Mouse (Mus musculus) left cerebral cortex, postnatal 10 days (tissue): ENCODE measurements around the gene Olfr441. TPM values are rescaled to one million over a fixed set of nuclear protein-coding genes. Genes with fewer than 3 reads are reported as not detected.
"Not testable (repeated sequence)": the region's sequence is repeated elsewhere in the genome, so short reads cannot be mapped to it uniquely, and the experiment has no call there.

Experiments
- DNase-seq, 2 experiments: peaks; one replicate each; pipeline ENCODE4 v3.0.0; 2021 to 2022; ENCODE audit warnings: low spot score in 2 of 2, mixed read lengths in 1 of 2; ENCODE audit errors: extremely low spot score in 1 of 2
- intact Hi-C: fragments of 180-260 bp; cut with DNase I; formaldehyde crosslinking; loops from one replicate; pipeline ENCODE4 v1.15.1; 2025
- total RNA-seq, 2 experiments: library from RNA; stranded (reverse); gene quantifications; 2 replicates each; pipeline ENCODE4 v1.2.3; 2021

Olfr441 gene
- under 1 TPM in 1 of 2 experiments, not detected in 1; 0.14 TPM for total RNA-seq

DNA sequence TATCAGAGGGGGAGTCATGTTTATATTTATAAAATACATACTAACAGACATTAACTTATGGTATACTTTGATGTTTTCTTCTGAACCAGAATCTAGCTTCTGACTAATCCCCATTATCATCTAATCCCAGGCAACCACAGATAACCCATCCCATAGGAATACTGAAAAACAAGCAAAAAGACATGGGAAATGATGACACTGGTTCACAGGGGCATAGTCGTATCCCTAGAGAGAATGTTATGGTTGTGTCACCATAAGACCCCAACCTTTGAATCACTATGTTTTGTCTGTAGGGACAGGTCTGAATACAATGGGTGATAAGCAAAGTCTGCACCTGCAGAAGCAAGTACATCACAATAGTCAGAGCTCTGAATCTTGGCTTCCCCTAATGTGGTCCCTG is at the start of gene Olfr441:
Olfr441 (plus strand) TSS at position 301 of the 400 bp plus-strand sequence.
- DNase-seq, intact Hi-C loops: not testable (repeated sequence)

DNA sequence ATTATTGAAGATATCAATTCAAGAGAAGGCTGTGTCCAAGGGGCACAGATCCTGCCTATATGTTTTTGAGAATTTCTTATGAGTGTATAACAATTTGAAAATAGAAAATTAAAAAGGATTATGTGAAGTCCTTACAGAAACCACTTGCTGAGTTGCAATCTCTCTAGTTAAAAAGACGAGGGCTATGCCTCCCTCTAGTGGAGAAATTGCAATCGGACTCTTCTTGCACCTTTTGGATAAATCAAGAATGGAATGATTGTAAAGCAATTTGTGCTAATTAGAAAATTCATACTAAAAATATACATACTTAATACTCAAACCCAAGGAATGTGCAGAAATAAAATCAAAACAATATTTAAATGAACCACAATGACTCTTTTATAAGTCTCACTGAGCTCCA is 27.4 kb upstream of the Olfr441 start:
- DNase-seq: peak in 1 of 2 experiments; percentile 27
- intact Hi-C loops: no loop called here

DNA sequence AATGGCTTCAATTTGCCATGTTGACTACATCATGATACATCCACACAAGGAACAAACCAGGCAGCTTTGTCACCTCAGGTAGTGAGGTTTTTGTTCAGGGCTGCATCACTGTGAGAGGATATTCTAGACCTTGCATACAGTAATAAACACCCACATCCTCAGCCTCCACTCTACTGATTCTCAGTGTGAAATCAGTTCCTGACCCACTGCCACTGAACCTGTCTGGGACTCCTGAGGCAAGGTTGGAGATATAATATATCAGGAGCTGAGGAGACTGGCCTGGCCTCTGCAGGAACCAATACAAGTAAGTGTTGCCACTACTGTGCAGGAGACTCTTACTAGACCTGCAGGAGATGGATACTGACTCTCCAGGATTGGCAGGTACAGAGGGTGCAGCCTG is 24.8 kb upstream of the Olfr441 start:
- intact Hi-C loops: not testable (repeated sequence)
- peak in 1 of 2 experiments; percentile 14 for DNase-seq

DNA sequence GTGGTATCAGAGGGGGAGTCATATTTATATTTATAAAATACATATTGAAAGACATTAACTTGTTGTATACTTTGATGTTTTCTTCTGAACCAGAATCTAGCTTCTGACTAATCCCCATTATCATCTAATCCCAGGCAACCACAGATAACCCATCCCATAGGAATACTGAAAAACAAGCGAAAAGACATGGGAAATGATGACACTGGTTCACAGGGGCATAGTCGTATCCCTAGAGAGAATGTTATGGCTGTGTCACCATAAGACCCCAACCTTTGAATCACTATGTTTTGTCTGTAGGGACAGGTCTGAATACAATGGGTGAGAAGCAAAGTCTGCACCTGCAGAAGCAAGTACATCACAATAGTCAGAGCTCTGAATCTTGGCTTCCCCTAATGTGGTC is 40.1 kb downstream of the Olfr441 start, which contains the start of gene Olfr237-ps1:
Olfr237-ps1 (plus strand) TSS at position 301 of the 400 bp plus-strand sequence.
- DNase-seq, intact Hi-C loops: not testable (repeated sequence)

DNA sequence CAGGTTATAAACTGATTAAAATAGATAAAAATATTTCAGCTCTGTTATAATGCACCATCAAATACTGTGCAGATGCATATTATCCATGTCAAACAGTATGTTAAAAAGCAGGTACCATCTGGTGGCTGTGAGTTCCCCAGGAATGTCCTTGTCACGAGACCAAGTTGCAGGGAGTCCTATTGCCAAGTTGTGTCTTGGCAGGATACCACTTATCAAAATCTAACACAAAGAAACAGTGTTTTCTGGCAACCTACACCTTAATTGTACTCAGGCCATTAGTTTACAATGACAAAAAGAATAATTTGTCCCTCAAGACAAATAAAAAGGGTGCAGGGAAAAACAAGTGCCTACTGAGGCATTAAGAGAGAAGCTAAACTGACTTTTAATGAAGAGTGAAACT is 53.3 kb downstream of the Olfr441 start:
- no peak for DNase-seq
- intact Hi-C loops: no loop called here

DNA sequence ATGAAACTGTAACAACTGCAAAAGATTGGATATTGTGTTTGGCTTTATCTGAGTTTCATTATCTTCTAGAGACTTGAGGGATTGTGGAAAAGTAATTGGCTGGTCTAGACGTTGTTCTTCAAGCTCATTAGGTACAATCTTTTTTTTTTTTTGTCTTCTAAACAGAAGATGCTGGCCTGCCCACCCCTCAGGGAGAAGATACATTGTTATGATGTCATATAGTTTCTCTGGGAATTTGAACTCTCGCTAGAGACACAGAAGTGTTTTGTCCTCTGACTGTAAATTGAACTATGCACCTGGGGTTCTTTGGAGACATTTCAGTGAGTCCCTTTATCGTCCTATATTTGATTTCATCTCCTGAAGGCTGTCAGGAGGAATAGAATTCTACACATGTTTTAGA is 56.8 kb downstream of the Olfr441 start, which contains the start of gene Olfr437:
Olfr437 (plus strand) TSS at position 301 of the 400 bp plus-strand sequence.
- DNase-seq: no peak
- intact Hi-C loops: no loop called here

DNA sequence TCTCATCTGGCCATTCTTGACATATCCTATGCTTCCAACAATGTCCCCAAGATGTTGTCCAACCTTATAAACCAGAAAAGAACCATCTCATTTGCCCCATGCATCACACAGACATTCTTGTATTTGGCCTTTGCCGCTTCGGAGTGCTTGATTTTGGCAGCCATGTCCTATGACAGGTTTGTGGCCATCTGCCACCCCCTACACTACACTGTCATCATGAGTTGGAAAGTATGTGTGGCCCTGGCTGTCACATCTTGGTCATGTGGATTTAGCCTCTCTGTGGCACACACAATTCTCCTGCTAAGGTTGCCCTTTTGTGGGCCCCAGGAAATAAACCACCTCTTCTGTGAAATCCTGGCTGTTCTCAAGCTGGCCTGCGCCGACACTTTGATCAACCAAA is 61.1 kb downstream of the Olfr441 start:
- intact Hi-C loops: no loop called here
- no peak for DNase-seq

Other genes with a start within 250 kb of the Olfr441 start
- not detected for gene Olfr448, start 215.9 kb upstream of the Olfr441 start, total RNA-seq
- not detected for gene Olfr447, start 197.5 kb upstream of the Olfr441 start, total RNA-seq
- not detected for gene Olfr446, start 185.0 kb upstream of the Olfr441 start, total RNA-seq
- gene Olfr444, start 157.3 kb upstream of the Olfr441 start, total RNA-seq: not detected
- not detected for gene Olfr237-ps1, start 40.2 kb downstream of the Olfr441 start, total RNA-seq
- gene Olfr437, start 56.9 kb downstream of the Olfr441 start, total RNA-seq: not detected
- not detected for gene Olfr13, start 65.8 kb downstream of the Olfr441 start, total RNA-seq
- gene Olfr435, start 90.8 kb downstream of the Olfr441 start, total RNA-seq: not detected
- not detected for gene Olfr434, start 106.7 kb downstream of the Olfr441 start, total RNA-seq
- not detected for gene Olfr47, start 125.2 kb downstream of the Olfr441 start, total RNA-seq
- 1 to 10 TPM; 4.2 to 4.4 TPM for gene Arhgef5, start 159.2 kb downstream of the Olfr441 start, total RNA-seq
- not detected for gene Nobox, start 203.2 kb downstream of the Olfr441 start, total RNA-seq